Mouse (Mus musculus) heart, adult 2 months (tissue): ENCODE data around the gene Mmp24. TPM values are rescaled to one million over a fixed set of nuclear protein-coding genes. Genes with fewer than 3 reads are reported as not detected.

Source experiments
- DNase-seq, 2 experiments: peaks; one replicate each; pipeline ENCODE4 v3.0.0; 2021
- H3K27ac ChIP-seq: fragments of 200-600 bp; 2 replicates; pipeline ENCODE4 v1.8.1; 2022
- H3K27me3 ChIP-seq: fragments of 200-500 bp; 2 replicates; pipeline ENCODE4 v1.6.1; 2012; ENCODE audit warnings: mild to moderate bottlenecking, low read length, inconsistent platforms, mixed read lengths; ENCODE audit not compliant: control insufficient read depth, insufficient read depth
- H3K36me3 ChIP-seq: fragments of 200-500 bp; 2 replicates; pipeline ENCODE4 v1.6.1; 2012; ENCODE audit warnings: low read length, inconsistent platforms; ENCODE audit not compliant: control insufficient read depth, insufficient read depth
- H3K4me1 ChIP-seq: fragments of 200-500 bp; 2 replicates; pipeline ENCODE4 v1.6.1; 2011; ENCODE audit warnings: low read length; ENCODE audit not compliant: control insufficient read depth, insufficient read depth
- H3K4me3 ChIP-seq: fragments of 200-600 bp; 2 replicates; pipeline ENCODE4 v1.8.1; 2022
- H3K79me2 ChIP-seq: fragments of 200-500 bp; replicated peaks from 2 replicates; pipeline ENCODE4 v1.6.1; 2012; ENCODE audit warnings: mild to moderate bottlenecking, inconsistent platforms, low read length, moderate library complexity, mixed read lengths; ENCODE audit not compliant: control insufficient read depth, insufficient read depth
- H3K9ac ChIP-seq: fragments of 200-500 bp; 2 replicates; pipeline ENCODE4 v1.6.1; 2012; ENCODE audit warnings: low read depth, mild to moderate bottlenecking, control low read depth, inconsistent platforms, low read length, mixed read lengths
- CTCF ChIP-seq: fragments of 200-600 bp; IDR thresholded peaks from 2 replicates; pipeline ENCODE4 v1.8.1; 2022; ENCODE audit warnings: antibody characterized with exemption, mild to moderate bottlenecking, moderate library complexity
- EP300 ChIP-seq: fragments of 200-500 bp; IDR thresholded peaks from 2 replicates; pipeline ENCODE4 v1.6.1; 2011; ENCODE audit warnings: low read depth, low read length, control low read depth; ENCODE audit not compliant: insufficient read depth
- POLR2A ChIP-seq: fragments of 200-500 bp; IDR thresholded peaks from 2 replicates; pipeline ENCODE4 v1.6.1; 2011; ENCODE audit warnings: mild to moderate bottlenecking, low read depth, low read length, control low read depth; ENCODE audit not compliant: insufficient read depth
- WGBS: fragments of 180-500 bp; shearing (Covaris S2); methylation state at CpG from one replicate; pipeline ENCODE4 v1.1.7; 2018; 5-methylcytosine and 5-hydroxymethylcytosine counted together
- intact Hi-C: fragments of 180-260 bp; cut with DNase I; formaldehyde crosslinking; loops from one replicate; pipeline ENCODE4 v1.15.1; 2025
- polyA plus RNA-seq: library from polyadenylated mRNA; depleted of rRNA; stranded (reverse); fragments of >200 nt; gene quantifications from 2 replicates; pipeline ENCODE4 v1.2.3, GENCODE M21; 2012
- total RNA-seq, 2 experiments: library from RNA; stranded (reverse); gene quantifications; 2 replicates each; pipeline ENCODE4 v1.2.3; 2021

Gene Mmp24
- total and polyA plus RNA-seq, 3 experiments = not detected

DNA sequence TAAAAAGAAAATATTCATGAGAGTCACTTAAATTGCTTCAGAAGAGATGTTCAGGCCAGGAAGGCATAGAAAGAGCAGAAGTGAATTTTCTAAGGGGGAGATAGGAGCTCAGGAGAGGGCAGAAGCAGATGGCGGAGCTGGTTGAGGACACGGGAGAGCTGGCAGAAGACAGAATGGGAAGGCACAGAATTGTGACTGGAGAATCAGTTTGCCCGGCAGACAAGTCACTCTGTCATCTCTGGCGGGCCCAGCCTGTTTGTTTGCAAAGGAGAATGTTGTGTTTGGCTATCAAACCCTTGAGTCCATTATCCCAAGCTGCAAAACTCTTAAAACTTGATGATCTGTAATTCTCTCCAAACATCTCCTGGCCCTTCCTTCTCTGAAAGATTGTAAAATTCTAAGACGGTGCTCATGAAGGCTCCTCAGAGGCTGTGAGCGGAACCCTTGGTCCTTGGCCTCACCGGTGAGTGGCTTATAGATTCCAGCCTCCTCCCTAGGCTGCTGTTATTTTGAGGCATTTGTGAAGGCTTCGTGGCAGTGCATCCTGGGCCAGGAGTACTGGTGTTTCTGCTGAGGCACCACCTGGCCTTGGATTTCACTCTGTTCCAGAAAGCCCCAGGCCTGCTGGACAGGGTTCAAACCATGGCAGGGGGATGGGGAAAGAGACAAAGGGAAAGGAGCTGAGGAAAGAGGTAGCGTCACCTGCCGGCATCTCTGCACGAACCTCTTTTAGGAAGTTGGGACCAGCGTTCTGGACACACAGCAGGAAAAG lies 19.7 kb downstream of the Mmp24 start:
- 84% methylated on average over 12 of the region's 12 CpGs for WGBS
- peaks cover 2% of the 10 kb centered on the region; the same call in 1 of the 2 replicates for H3K27me3 ChIP-seq
- TF ChIP-seq CTCF (no peak), EP300 (no peak)
- no peak overlapping the region for H3K27ac ChIP-seq
- intact Hi-C loops = no loop called here
- no peak overlapping the region for H3K4me3 ChIP-seq
- no peaks in the 10 kb centered on the region for H3K79me2 ChIP-seq
- no peak overlapping the region for H3K9ac ChIP-seq
- DNase-seq = no peak
- no peaks in the 10 kb centered on the region for H3K36me3 ChIP-seq
- H3K4me1 ChIP-seq = no peaks in the 10 kb centered on the region

DNA sequence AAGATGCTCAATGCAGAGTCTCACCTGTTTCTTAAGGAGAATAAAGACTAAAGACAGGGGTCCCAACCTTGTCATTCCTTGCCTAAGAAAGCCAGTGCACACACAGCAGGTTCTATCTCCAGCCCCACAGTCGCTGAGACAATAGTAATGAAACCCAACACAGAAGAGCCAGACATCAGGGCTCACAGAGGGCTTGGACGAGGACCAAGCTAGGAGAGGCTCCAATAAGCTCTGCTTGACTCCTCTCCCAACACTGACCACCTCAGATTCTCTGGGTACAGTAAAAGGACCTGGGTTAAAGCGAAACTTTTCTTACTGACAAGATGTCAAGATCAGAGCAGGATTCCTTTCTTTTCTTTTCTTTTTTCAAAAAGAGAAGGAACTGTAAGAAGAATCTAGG lies 23.5 kb downstream of the Mmp24 start:
- peaks cover 2% of the 10 kb centered on the region; the same call in 1 of the 2 replicates for H3K27me3 ChIP-seq
- no peaks in the 10 kb centered on the region for H3K36me3 ChIP-seq
- WGBS = 49% methylated on average over 3 of the region's 3 CpGs
- no peak overlapping the region for H3K4me3 ChIP-seq
- no peak overlapping the region for H3K27ac ChIP-seq
- TF ChIP-seq CTCF = no peak
- TF ChIP-seq EP300 = no peak
- TF ChIP-seq POLR2A = no peak
- DNase-seq = no peak
- H3K79me2 ChIP-seq = no peaks in the 10 kb centered on the region
- H3K4me1 ChIP-seq = no peaks in the 10 kb centered on the region
- H3K9ac ChIP-seq = no peak overlapping the region
- intact Hi-C loops = no loop called here

DNA sequence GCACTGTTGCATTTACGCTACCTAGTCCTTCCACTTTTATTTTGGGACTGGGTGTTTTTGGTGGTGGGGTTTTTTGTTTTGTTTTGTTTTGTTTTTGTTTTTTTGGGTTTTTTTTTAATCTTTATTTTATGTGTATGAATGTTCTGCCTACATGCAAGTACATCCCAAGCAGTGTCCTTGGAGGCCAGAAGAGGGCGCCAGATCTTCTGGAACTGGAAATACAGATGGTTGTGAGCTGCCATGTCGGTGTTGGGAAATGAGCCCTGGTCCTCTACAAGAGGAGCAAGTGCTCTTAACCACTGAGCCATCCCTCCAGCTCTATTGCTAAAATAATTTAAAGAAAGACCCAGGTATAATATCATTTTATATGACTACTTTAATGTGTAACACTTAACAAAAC lies 27.6 kb downstream of the Mmp24 start:
- intact Hi-C loops = no loop called here
- Histone ChIP-seq H3K4me1 (peaks cover 6% of the 10 kb centered on the region; the same call in 1 of the 2 replicates), H3K27ac (no peak overlapping the region), H3K9ac (no peak overlapping the region), H3K27me3 (no peaks in the 10 kb centered on the region), H3K36me3 (no peaks in the 10 kb centered on the region), H3K4me3 (no peak overlapping the region), H3K79me2 (no peaks in the 10 kb centered on the region)
- WGBS = 59% methylated on average over 3 of the region's 3 CpGs
- no peak for DNase-seq
- peak; percentile 46 for TF ChIP-seq CTCF
- no peak for TF ChIP-seq EP300

DNA sequence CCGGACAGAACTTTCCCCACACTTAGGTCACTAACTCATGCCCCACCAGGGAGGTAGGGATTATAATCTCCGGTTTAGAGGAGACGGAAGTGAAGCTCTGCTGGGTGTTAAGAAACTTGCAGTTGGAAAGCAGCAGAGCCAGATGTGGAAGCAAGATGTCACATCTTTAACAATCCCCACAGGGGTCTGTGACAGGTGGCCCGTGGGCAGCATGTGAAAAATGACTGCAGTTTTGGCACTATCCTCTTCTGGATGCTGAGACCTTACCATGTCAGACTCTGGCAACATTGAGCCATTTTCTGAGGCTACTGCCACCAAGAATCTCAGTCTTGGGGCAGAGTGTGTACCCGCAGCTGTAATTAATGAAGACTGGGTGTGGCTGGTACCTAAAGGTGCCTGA lies 28.9 kb downstream of the Mmp24 start:
- Histone ChIP-seq H3K36me3 (no peaks in the 10 kb centered on the region), H3K9ac (no peak overlapping the region), H3K4me3 (no peak overlapping the region), H3K4me1 (peaks cover 6% of the 10 kb centered on the region; the same call in 1 of the 2 replicates), H3K79me2 (no peaks in the 10 kb centered on the region), H3K27ac (no peak overlapping the region), H3K27me3 (no peaks in the 10 kb centered on the region)
- no peak for DNase-seq
- WGBS = 56% methylated on average over 5 of the region's 5 CpGs
- no peak for TF ChIP-seq EP300
- no peak for TF ChIP-seq POLR2A
- no peak for TF ChIP-seq CTCF
- intact Hi-C loops = no loop called here

DNA sequence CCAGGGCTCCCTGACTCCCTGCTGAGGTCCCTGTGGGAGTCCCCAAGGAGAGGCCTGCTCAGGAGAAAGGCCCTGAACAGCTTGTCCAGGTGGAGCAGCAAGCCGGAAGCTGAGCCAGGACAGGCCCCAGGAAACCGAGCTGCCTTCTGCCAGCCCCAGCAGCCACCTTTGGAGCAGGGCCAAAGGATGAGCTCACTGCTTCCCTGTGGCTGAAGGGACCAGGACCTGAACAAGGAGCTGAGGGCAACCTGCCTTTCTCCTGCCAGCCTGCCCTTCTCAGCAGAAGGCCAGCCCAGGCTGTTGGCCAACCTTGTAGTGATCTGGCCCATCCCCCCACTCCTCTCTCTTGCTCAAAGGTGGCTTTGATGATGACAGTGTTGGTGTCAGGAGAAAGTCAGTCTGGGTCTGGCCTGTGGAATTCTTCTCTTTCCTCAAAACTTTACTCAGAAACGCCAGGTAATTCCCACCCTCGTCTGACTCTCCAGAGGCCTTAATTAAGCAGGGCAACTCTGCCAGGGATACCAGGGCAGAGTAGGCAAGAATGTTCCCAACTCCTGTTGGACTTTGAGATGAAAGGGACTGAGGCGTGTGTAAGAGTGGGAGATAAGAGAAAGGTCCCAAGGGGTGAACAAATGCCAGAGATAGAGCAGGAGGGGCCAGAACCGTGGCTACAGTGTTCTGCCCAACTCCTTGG lies 30.2 kb downstream of the Mmp24 start:
- Histone ChIP-seq H3K4me1 (peaks cover 6% of the 10 kb centered on the region; the same call in 1 of the 2 replicates), H3K79me2 (no peaks in the 10 kb centered on the region), H3K27ac (no peak overlapping the region; the same call in 1 of the 2 replicates), H3K27me3 (no peaks in the 10 kb centered on the region), H3K4me3 (no peak overlapping the region), H3K36me3 (no peaks in the 10 kb centered on the region), H3K9ac (no peak overlapping the region)
- TF ChIP-seq EP300 (no peak), CTCF (no peak), POLR2A (no peak)
- DNase-seq = peak; percentile 47 to 67
- 18% methylated on average over 6 of the region's 6 CpGs for WGBS
- intact Hi-C loops = no loop called here

DNA sequence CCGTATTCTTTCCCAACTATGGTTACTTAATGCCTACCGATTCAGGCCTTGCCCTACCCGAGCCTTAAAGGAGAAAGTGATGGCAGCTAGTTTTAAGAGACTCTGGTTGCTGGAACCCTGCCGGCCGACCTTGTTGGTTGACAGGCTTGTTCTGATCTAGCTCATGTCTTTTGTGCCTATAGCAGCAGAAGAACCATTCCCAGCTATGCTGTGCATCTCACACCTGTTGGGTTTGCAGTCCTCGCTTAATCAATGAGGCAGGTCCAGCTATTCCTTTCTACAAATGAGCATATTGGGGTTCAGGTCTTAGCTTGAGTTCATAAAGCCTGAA lies 30.7 kb downstream of the Mmp24 start:
- no peak overlapping the region for H3K9ac ChIP-seq
- intact Hi-C loops = no loop called here

More for the DNA sequence above, 30.7 kb downstream of the Mmp24 start:
- Histone ChIP-seq H3K27me3 (no peaks in the 10 kb centered on the region), H3K27ac (no peak overlapping the region; the same call in 1 of the 2 replicates), H3K79me2 (no peaks in the 10 kb centered on the region), H3K36me3 (no peaks in the 10 kb centered on the region), H3K4me1 (peaks cover 6% of the 10 kb centered on the region; the same call in 1 of the 2 replicates), H3K4me3 (no peak overlapping the region)
- no peak for DNase-seq
- 72% methylated on average over 6 of the region's 6 CpGs for WGBS
- TF ChIP-seq EP300 (no peak), CTCF (no peak), POLR2A (no peak)
